Mouse (Mus musculus): ENCODE data around the gene Prkn. TPM values are rescaled to one million over a fixed set of nuclear protein-coding genes. Genes with fewer than 3 reads are reported as not detected.

Prkn gene
- total and polyA plus RNA-seq, 2 experiments from 2014 or later: 6.2 to 6.8 TPM

DNA sequence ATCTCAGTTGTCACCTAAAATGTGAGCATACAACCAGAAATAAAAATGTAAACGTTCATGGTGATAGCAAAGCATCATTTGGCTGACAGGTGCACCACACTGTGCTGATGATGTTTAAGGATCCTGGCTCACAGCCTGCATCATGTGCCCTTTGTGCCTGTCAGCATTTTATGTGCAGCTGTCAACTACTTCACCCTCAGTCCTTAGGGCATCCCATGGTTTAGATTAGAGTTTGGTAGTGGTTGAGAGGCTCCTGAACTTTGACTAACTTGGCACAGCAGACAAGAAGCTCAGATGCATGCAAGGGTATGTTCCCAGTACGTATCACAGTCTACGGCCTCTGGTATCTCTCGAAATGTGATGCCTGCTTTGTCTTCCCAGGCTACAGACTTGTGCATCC is 803.8 kb downstream of the Prkn start:
- Histone ChIP-seq H3K9me3 (ENCODE audit: low read length) (no peaks in the 10 kb centered on the region), H3K27ac (ENCODE audit: low read depth, low read length) (no peak overlapping the region), H3K4me1 (ENCODE audit: insufficient read depth) (0 out of 2 replicates have a peak, but pooled peaks cover 6% of the 10 kb centered on the region), H3K4me2 (ENCODE audit: low read depth) (no peak overlapping the region), H3K36me3 (ENCODE audit: insufficient read depth) (no peaks in the 10 kb centered on the region), H3K4me3 (ENCODE audit: low read depth, low read length) (no peak overlapping the region), H3K27me3 (ENCODE audit: insufficient read depth, low read length) (no peaks in the 10 kb centered on the region), H3K9ac (no peak overlapping the region)
- DNase-seq (no peak), ATAC-seq (no peak)
- TF ChIP-seq CTCF (IDR thresholded peaks at IDR 0.05; ENCODE audit: low read depth): no peak
- 73% methylated on average over 4 of the region's 4 CpGs for WGBS

DNA sequence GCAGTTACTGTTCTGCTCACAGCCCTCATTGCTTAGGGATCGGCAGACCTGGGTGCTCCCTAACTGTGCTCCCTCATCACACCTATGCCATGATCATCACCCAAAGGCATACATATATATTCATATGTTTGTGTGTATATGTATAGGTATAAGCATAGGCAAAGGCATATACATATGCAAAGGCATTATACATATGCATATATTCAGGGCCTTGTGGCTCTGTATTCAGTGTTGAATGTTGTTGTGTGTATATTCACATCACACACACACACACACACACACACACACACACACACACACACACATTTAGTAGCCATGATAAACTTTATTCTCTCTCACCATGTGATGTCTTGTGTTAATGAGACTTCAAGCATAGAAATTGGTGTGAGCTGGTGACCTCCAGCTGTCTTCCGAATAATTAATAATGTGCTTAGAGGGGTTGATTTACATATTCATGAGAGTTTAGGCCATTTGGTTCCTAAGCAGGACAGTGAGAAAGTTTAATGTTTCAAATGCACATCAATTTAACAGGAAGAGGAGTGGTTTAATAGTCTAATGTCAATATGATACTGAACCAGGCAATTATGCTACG is 804.8 kb downstream of the Prkn start:
- Histone ChIP-seq H3K4me1 (ENCODE audit: insufficient read depth) (no peaks in the 10 kb centered on the region), H3K4me3 (ENCODE audit: low read depth, low read length) (no peak overlapping the region), H3K27ac (ENCODE audit: low read depth, low read length) (no peak overlapping the region), H3K4me2 (ENCODE audit: low read depth) (no peak overlapping the region), H3K36me3 (ENCODE audit: insufficient read depth) (no peaks in the 10 kb centered on the region), H3K9ac (no peak overlapping the region), H3K27me3 (ENCODE audit: insufficient read depth, low read length) (no peaks in the 10 kb centered on the region), H3K9me3 (ENCODE audit: low read length) (no peaks in the 10 kb centered on the region)
- ATAC-seq: no peak
- WGBS: 55% methylated on average over 3 of the region's 3 CpGs
- no peak for DNase-seq
- TF ChIP-seq CTCF (IDR thresholded peaks at IDR 0.05; ENCODE audit: low read depth): no peak

DNA sequence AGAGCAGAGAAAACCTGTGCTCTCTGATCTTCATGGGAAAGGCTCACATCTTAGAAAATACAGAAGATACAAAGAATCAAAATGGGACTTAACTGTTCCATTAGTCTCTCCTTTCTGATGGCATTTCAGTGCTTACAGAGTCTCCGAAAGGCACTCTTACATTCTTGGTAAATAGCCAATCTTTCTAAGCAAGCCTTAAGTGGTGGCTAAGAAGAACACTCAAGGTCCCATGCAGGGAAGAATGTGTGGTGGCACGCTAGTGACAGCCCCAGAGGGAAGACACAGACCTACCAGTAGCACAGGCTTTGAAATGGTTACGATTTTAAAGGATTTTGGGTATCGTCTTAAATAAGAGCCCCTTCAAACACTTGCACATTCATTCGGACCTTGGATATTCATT is 816.2 kb downstream of the Prkn start:
- Histone ChIP-seq H3K27ac (ENCODE audit: low read depth, low read length) (no peak overlapping the region), H3K36me3 (ENCODE audit: insufficient read depth) (no peaks in the 10 kb centered on the region), H3K4me1 (ENCODE audit: insufficient read depth) (no peaks in the 10 kb centered on the region), H3K4me3 (ENCODE audit: low read depth, low read length) (no peak overlapping the region), H3K9ac (no peak overlapping the region), H3K9me3 (ENCODE audit: low read length) (no peaks in the 10 kb centered on the region), H3K4me2 (ENCODE audit: low read depth) (no peak overlapping the region), H3K27me3 (ENCODE audit: insufficient read depth, low read length) (no peaks in the 10 kb centered on the region)
- ATAC-seq (no peak), DNase-seq (no peak)
- TF ChIP-seq CTCF (IDR thresholded peaks at IDR 0.05; ENCODE audit: low read depth): no peak
- WGBS: 52% methylated on average over 5 of the region's 5 CpGs

DNA sequence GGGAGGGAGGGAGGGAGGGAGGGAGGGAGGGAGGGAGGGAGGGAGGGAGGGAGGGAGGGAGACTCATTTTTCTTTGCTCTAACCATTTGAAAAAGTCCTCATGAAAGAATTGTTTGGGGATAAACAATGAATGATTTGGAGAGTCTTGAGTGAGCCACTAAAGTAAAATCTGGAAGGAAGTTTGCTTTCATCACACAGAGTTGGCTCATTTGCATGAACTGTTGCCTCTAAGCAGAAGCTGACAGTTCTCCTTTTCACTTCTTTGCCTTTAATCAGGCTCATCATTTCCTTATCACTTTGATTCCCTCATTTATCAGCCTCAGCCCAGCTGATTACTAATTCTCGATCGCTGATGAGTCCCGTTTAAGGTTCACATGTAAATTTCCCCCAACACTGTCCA is 816.7 kb downstream of the Prkn start:
- no peak for ATAC-seq
- Histone ChIP-seq H3K27ac (ENCODE audit: low read depth, low read length) (no peak overlapping the region), H3K27me3 (ENCODE audit: insufficient read depth, low read length) (no peaks in the 10 kb centered on the region), H3K9me3 (ENCODE audit: low read length) (no peaks in the 10 kb centered on the region), H3K36me3 (ENCODE audit: insufficient read depth) (no peaks in the 10 kb centered on the region), H3K4me2 (ENCODE audit: low read depth) (no peak overlapping the region), H3K4me1 (ENCODE audit: insufficient read depth) (no peaks in the 10 kb centered on the region), H3K4me3 (ENCODE audit: low read depth, low read length) (no peak overlapping the region), H3K9ac (no peak overlapping the region)
- 80% methylated on average over 3 of the region's 3 CpGs for WGBS
- TF ChIP-seq CTCF (IDR thresholded peaks at IDR 0.05; ENCODE audit: low read depth): no peak
- no peak for DNase-seq

DNA sequence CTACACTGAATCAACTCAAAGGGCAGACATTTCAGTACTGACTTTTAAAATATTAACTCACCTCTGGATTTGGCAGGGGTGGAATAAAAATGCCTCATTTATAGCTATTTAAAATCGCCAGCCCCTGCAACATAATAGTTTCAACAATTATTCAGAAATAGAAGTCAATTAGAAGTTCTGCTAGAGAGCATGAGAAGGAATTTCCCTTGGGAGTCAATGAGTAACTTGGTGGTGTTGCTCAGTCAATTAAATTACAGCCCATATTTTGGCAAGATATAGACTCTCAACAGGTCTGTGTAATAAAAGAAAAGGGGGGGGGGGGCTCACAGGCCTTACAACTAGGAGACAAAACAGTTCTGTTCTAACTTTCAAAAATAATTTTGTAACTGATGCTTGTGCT is 821.7 kb downstream of the Prkn start:
- Histone ChIP-seq H3K36me3 (ENCODE audit: insufficient read depth) (no peaks in the 10 kb centered on the region), H3K4me1 (ENCODE audit: insufficient read depth) (no peaks in the 10 kb centered on the region), H3K4me2 (ENCODE audit: low read depth) (no peak overlapping the region), H3K9ac (no peak overlapping the region), H3K9me3 (ENCODE audit: low read length) (no peaks in the 10 kb centered on the region), H3K27ac (ENCODE audit: low read depth, low read length) (no peak overlapping the region), H3K27me3 (ENCODE audit: insufficient read depth, low read length) (no peaks in the 10 kb centered on the region), H3K4me3 (ENCODE audit: low read depth, low read length) (no peak overlapping the region)
- DNase-seq: no peak
- TF ChIP-seq CTCF (IDR thresholded peaks at IDR 0.05; ENCODE audit: low read depth): no peak
- WGBS: 63% methylated on average over 1 of the region's 1 CpGs
- ATAC-seq: no peak

DNA sequence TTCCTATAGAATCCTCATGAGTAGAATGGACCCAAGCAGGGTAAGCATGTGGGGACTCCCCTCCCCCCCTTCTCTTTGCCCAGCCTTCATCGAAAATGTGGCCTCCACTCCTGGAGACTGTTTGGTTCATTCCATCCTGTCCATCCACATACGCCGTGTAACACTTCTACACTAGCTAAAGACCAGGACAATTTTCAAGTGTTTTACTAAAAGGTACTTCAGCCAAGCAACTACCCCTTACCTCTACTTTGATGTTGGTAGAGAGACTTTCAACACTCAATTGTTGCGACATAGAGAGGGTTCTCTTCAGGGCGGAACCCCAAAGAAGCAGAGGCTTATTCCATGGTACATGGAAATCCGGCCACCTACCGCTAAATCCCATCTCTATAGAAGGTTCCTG is 823.3 kb downstream of the Prkn start:
- Histone ChIP-seq H3K9ac (no peak overlapping the region), H3K4me3 (ENCODE audit: low read depth, low read length) (no peak overlapping the region), H3K27me3 (ENCODE audit: insufficient read depth, low read length) (no peaks in the 10 kb centered on the region), H3K27ac (ENCODE audit: low read depth, low read length) (no peak overlapping the region), H3K36me3 (ENCODE audit: insufficient read depth) (no peaks in the 10 kb centered on the region), H3K4me1 (ENCODE audit: insufficient read depth) (no peaks in the 10 kb centered on the region), H3K4me2 (ENCODE audit: low read depth) (no peak overlapping the region), H3K9me3 (ENCODE audit: low read length) (no peaks in the 10 kb centered on the region)
- no peak for DNase-seq
- no peak for TF ChIP-seq CTCF (IDR thresholded peaks at IDR 0.05; ENCODE audit: low read depth)
- ATAC-seq: no peak
- 84% methylated on average over 7 of the region's 7 CpGs for WGBS

DNA sequence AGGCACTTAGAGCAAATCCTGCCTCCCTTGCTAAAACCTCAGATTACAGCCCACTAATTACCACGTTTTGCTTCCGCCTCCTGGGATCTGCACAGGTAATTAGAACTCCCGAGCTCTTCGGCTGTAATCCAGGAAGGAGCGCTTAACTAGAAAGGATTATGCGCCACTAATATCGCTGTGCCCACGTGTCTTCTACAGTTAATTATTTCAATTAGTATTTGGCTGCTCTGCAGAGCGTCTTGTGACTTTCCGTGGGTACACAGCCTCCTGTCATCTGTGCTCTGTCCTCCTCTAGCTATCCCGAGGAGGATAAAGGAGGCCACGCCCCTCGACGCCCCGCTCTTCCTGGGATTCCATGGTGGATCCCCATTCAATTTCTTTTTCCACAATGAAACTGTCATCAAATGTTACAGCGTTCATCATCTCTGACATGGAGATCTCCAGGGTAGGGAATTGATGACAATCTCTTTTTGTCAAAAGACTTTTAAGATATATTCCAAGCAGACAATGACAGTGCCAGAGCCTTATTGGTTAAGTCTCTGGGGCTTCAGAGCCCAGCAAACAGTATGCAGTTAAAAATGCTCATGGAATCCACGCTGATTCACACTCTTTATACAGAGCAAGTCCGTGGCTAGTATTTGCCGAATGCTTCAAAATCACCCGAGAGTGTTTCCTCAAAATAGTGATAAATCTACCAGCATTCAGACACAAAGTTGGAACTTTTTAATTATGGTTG is 824.6 kb downstream of the Prkn start:
- Histone ChIP-seq H3K4me2 (ENCODE audit: low read depth) (peak overlapping the region; percentile 49), H3K27me3 (ENCODE audit: insufficient read depth, low read length) (no peaks in the 10 kb centered on the region), H3K4me1 (ENCODE audit: insufficient read depth) (no peaks in the 10 kb centered on the region), H3K9me3 (ENCODE audit: low read length) (no peaks in the 10 kb centered on the region), H3K4me3 (ENCODE audit: low read depth, low read length) (peak overlapping the region; percentile 33), H3K27ac (ENCODE audit: low read depth, low read length) (no peak overlapping the region), H3K9ac (peak overlapping the region; percentile 26; the same call in 1 of the 2 replicates), H3K36me3 (ENCODE audit: insufficient read depth) (no peaks in the 10 kb centered on the region)
- TF ChIP-seq CTCF (IDR thresholded peaks at IDR 0.05; ENCODE audit: low read depth): no peak
- DNase-seq (peak; percentile 49), ATAC-seq (peak; percentile 68)
- 20% methylated on average over 20 of the region's 20 CpGs for WGBS

Data from forebrain, postnatal 0 days (tissue).